Mouse (Mus musculus) ES-E14 (cell line): ENCODE measurements around the gene H2-Q10.
"Not testable (repeated sequence)": the region's sequence is repeated elsewhere in the genome, so short reads cannot be mapped to it uniquely, and the experiment has no call there.

Experiments used
- CHD2 ChIP-seq: IDR thresholded peaks from 2 replicates; pipeline ENCODE4 v1.6.1; 2014; ENCODE audit warnings: mild to moderate bottlenecking, low read depth, low read length, inconsistent platforms
- ZC3H11A ChIP-seq: IDR thresholded peaks from 2 replicates; pipeline ENCODE4 v1.6.1; 2012; ENCODE audit warnings: low read depth, mild to moderate bottlenecking, inconsistent platforms, low read length, borderline replicate concordance
- ZNF384 ChIP-seq: IDR thresholded peaks from 2 replicates; pipeline ENCODE4 v1.6.1; 2012; ENCODE audit warnings: low read depth, low read length, inconsistent platforms

DNA sequence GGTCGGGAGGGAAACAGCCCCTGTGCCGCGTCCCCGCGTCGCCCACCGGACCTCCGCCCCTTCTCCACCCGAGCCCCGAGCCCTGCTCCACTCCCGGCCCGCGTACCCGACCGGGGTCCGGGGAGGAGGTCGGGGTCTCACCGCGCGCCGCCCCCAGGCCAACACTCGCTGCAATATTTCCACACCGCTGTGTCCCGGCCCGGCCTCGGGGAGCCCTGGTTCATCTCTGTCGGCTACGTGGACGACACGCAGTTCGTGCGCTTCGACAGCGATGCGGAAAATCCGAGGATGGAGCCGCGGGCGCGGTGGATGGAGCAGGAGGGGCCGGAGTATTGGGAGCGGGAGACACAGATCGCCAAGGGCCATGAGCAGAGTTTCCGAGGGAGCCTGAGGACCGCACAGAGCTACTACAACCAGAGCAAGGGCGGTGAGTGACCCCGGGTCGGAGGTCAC lies 30.6 kb upstream of the H2-Q10 start:
- not testable (repeated sequence) for TF ChIP-seq ZC3H11A, CHD2, ZNF384
